Mouse (Mus musculus): ENCODE measurements around the gene Cd200r4. TPM values are rescaled to one million over a fixed set of nuclear protein-coding genes. Genes with fewer than 3 reads are reported as not detected.

The Cd200r4 gene
- total and polyA plus RNA-seq, 2 experiments from 2014 or later, result 0.16 to 0.31 TPM

GRCm38 (mm10) chr16:44866797-44867196 is 55.3 kb downstream of the Cd200r4 start, which contains the start of gene Cd200r2:
Gene Cd200r2 (plus strand): TSS chr16:44867097.
- H3K9ac ChIP-seq (replicated peaks; ENCODE audit: low read length), result no peak within 1 kb of the TSS
- ATAC-seq (no peak), DNase-seq (ENCODE audit: low spot score) (no peak)
- no peaks in the 10 kb centered on the region for H3K36me3 ChIP-seq (ENCODE audit: insufficient read depth, low read length)
- H3K9me3 ChIP-seq (ENCODE audit: low read length), result no peaks in the 10 kb centered on the region
- no peak within 1 kb of the TSS for H3K4me3 ChIP-seq (ENCODE audit: low read length)
- no peak within 1 kb of the TSS for H3K4me2 ChIP-seq (ENCODE audit: low read depth, low read length)
- no peaks in the 10 kb centered on the region for H3K27me3 ChIP-seq (ENCODE audit: insufficient read depth, low read length)
- TF ChIP-seq CTCF (IDR thresholded peaks at IDR 0.05; ENCODE audit: low read depth), result no peak
- WGBS, result 84% methylated on average over 2 of the region's 2 CpGs
- H3K4me1 ChIP-seq (ENCODE audit: insufficient read depth, low read length), result no peaks in the 10 kb centered on the region
- H3K27ac ChIP-seq, result no peak within 1 kb of the TSS

- DNase-seq (ENCODE audit: low spot score), result no peak
- Histone ChIP-seq H3K4me1 (ENCODE audit: insufficient read depth, low read length) (no peaks in the 10 kb centered on the region), H3K4me3 (ENCODE audit: low read length) (no peak overlapping the region), H3K36me3 (ENCODE audit: insufficient read depth, low read length) (no peaks in the 10 kb centered on the region), H3K9ac (replicated peaks; ENCODE audit: low read length) (no peak overlapping the region), H3K27me3 (ENCODE audit: insufficient read depth, low read length) (no peaks in the 10 kb centered on the region), H3K27ac (no peak overlapping the region), H3K4me2 (ENCODE audit: low read depth, low read length) (no peak overlapping the region), H3K9me3 (ENCODE audit: low read length) (no peaks in the 10 kb centered on the region)
- TF ChIP-seq CTCF (IDR thresholded peaks at IDR 0.05; ENCODE audit: low read depth), result no peak
- ATAC-seq, result no peak
- 67% methylated on average over 1 of the region's 1 CpGs for WGBS
Measured at GRCm38 (mm10) chr16:44875178-44875577, 63.6 kb downstream of the Cd200r4 start.

- ATAC-seq (no peak), DNase-seq (ENCODE audit: low spot score) (no peak)
- no peaks in the 10 kb centered on the region for H3K9me3 ChIP-seq (ENCODE audit: low read length)
- H3K4me1 ChIP-seq (ENCODE audit: insufficient read depth, low read length), result no peaks in the 10 kb centered on the region
- H3K27ac ChIP-seq, result no peak overlapping the region
- WGBS, result 66% methylated on average over 5 of the region's 5 CpGs
- H3K4me2 ChIP-seq (ENCODE audit: low read depth, low read length), result no peak overlapping the region
- H3K9ac ChIP-seq (replicated peaks; ENCODE audit: low read length), result no peak overlapping the region
- H3K4me3 ChIP-seq (ENCODE audit: low read length), result no peak overlapping the region
- no peaks in the 10 kb centered on the region for H3K27me3 ChIP-seq (ENCODE audit: insufficient read depth, low read length)
- no peaks in the 10 kb centered on the region for H3K36me3 ChIP-seq (ENCODE audit: insufficient read depth, low read length)
- TF ChIP-seq CTCF (IDR thresholded peaks at IDR 0.05; ENCODE audit: low read depth), result no peak
Measured at GRCm38 (mm10) chr16:44876625-44877024, 65.1 kb downstream of the Cd200r4 start.

- Histone ChIP-seq H3K36me3 (ENCODE audit: insufficient read depth, low read length) (no peaks in the 10 kb centered on the region), H3K9me3 (ENCODE audit: low read length) (no peaks in the 10 kb centered on the region), H3K4me1 (ENCODE audit: insufficient read depth, low read length) (no peaks in the 10 kb centered on the region), H3K27me3 (ENCODE audit: insufficient read depth, low read length) (no peaks in the 10 kb centered on the region), H3K4me2 (ENCODE audit: low read depth, low read length) (no peak overlapping the region), H3K4me3 (ENCODE audit: low read length) (no peak overlapping the region), H3K27ac (no peak overlapping the region), H3K9ac (replicated peaks; ENCODE audit: low read length) (no peak overlapping the region)
- 86% methylated on average over 6 of the region's 6 CpGs for WGBS
- DNase-seq (ENCODE audit: low spot score) (no peak), ATAC-seq (no peak)
- TF ChIP-seq CTCF (IDR thresholded peaks at IDR 0.05; ENCODE audit: low read depth), result no peak
Measured at GRCm38 (mm10) chr16:44877595-44877994, 66.1 kb downstream of the Cd200r4 start.

Other genes starting within 250 kb of the Cd200r4 start
- gene Nepro, start 87.4 kb upstream of the Cd200r4 start, total RNA-seq (2014; rRNA removed), result 3.3 and 3.5 TPM in 2 replicates
- 3.2 TPM in 2 replicates for gene Nepro, start 87.4 kb upstream of the Cd200r4 start, polyA plus RNA-seq (2015; fragmentation: Nextera tagmentation; extraction: Ambion mirVana)
- 22.4 and 22.9 TPM in 2 replicates for gene Gtpbp8, start 65.4 kb upstream of the Cd200r4 start, total RNA-seq (2014; rRNA removed)
- 32.2 and 33.5 TPM in 2 replicates for gene Gtpbp8, start 65.4 kb upstream of the Cd200r4 start, polyA plus RNA-seq (2015; fragmentation: Nextera tagmentation; extraction: Ambion mirVana)
- 0.42 TPM in 1 of 2 replicates, not detected in the other for gene Cd200r1, start 46.0 kb upstream of the Cd200r4 start, total RNA-seq (2014; rRNA removed)
- 0.39 and 0.68 TPM in 2 replicates for gene Cd200r1, start 46.0 kb upstream of the Cd200r4 start, polyA plus RNA-seq (2015; fragmentation: Nextera tagmentation; extraction: Ambion mirVana)
- gene Cd200r2, start 55.4 kb downstream of the Cd200r4 start, total RNA-seq (2014; rRNA removed), result not detected in 2 replicates
- not detected in 2 replicates for gene Cd200r2, start 55.4 kb downstream of the Cd200r4 start, polyA plus RNA-seq (2015; fragmentation: Nextera tagmentation; extraction: Ambion mirVana)
- gene Cd200r3, start 131.9 kb downstream of the Cd200r4 start, total RNA-seq (2014; rRNA removed), result not detected in 2 replicates
- not detected in 2 replicates for gene Cd200r3, start 131.9 kb downstream of the Cd200r4 start, polyA plus RNA-seq (2015; fragmentation: Nextera tagmentation; extraction: Ambion mirVana)